In genomic region chr11:61643184-61643961, GRCm38 (mm10) we compare ENCODE assay signal across 29 mouse cellular contexts. TPM values are rescaled to one million over a fixed set of nuclear protein-coding genes. Genes with fewer than 3 reads are reported as not detected.
DNase-seq lines count a peak whose midpoint lies in the region; ATAC-seq lines count a peak whose summit lies in the region.
"Had no signal": no experiment of that assay in that cellular context is flagged by ENCODE, and none has a peak within 500 bp of the region (broad histone marks: within the 10 kb centered on the region; RNA-seq: fewer than 3 reads in every experiment).

No protein-coding gene starts in this region.

- 77% methylated on average over 5 of the region's 5 CpGs for WGBS in kidney, embryonic 14.5 days
- WGBS in lung, embryonic 15.5 days: 57% methylated on average over 5 of the region's 5 CpGs
- WGBS in large intestine, adult 2 months: 28% methylated on average over 5 of the region's 5 CpGs
- WGBS in forebrain, embryonic 15.5 days: 75% methylated on average over 5 of the region's 5 CpGs

- no peak overlapping the region for H3K9ac ChIP-seq in kidney, embryonic 14.5 days (ENCODE audit: low read depth, low read length)
- H3K9ac ChIP-seq in lung, embryonic 15.5 days: no peak overlapping the region
- no peak overlapping the region for H3K9ac ChIP-seq in forebrain, embryonic 15.5 days (replicated peaks)
- H3K9ac ChIP-seq: heart, embryonic 15.5 days; hindbrain, embryonic 14.5 days; liver, embryonic 13.5 days; lung, embryonic 14.5 days; midbrain, embryonic 15.5 days; neural tube, embryonic 13.5 days had no signal

- H3K4me2 ChIP-seq in kidney, embryonic 14.5 days (replicated peaks; ENCODE audit: low read depth, low read length): no peak overlapping the region
- no peak overlapping the region for H3K4me2 ChIP-seq in lung, embryonic 15.5 days
- H3K4me2 ChIP-seq in forebrain, embryonic 15.5 days (replicated peaks): no peak overlapping the region
- H3K4me2 ChIP-seq: heart, embryonic 15.5 days; hindbrain, embryonic 14.5 days; liver, embryonic 13.5 days; lung, embryonic 14.5 days; midbrain, embryonic 15.5 days; neural tube, embryonic 13.5 days had no signal

- no peaks in the 10 kb centered on the region for H3K4me1 ChIP-seq in kidney, embryonic 14.5 days (ENCODE audit: control insufficient read depth, insufficient read depth, low read length)
- peaks cover 19% of the 10 kb centered on the region; the same call in 1 of the 2 replicates for H3K4me1 ChIP-seq in lung, embryonic 15.5 days
- H3K4me1 ChIP-seq in forebrain, embryonic 15.5 days: no peaks in the 10 kb centered on the region
- H3K4me1 ChIP-seq: embryonic facial prominence, embryonic 10.5 days; liver, embryonic 13.5 days; midbrain, embryonic 15.5 days; neural tube, embryonic 13.5 days had no signal

- no peak overlapping the region for H3K4me3 ChIP-seq in kidney, embryonic 14.5 days (ENCODE audit: low read length)
- H3K4me3 ChIP-seq in lung, embryonic 15.5 days: no peak overlapping the region
- H3K4me3 ChIP-seq in forebrain, embryonic 15.5 days: no peak overlapping the region
- H3K4me3 ChIP-seq: embryonic facial prominence, embryonic 10.5 days; heart, embryonic 15.5 days; left cerebral cortex, adult 2 months; liver, embryonic 13.5 days; midbrain, embryonic 15.5 days; myocyte; neural tube, embryonic 13.5 days had no signal

- no peaks in the 10 kb centered on the region for H3K9me3 ChIP-seq in kidney, embryonic 14.5 days (ENCODE audit: control insufficient read depth, low read length)
- no peaks in the 10 kb centered on the region for H3K9me3 ChIP-seq in lung, embryonic 15.5 days
- no peaks in the 10 kb centered on the region for H3K9me3 ChIP-seq in forebrain, embryonic 15.5 days
- H3K9me3 ChIP-seq: embryonic facial prominence, embryonic 10.5 days; heart, embryonic 15.5 days; liver, embryonic 13.5 days; midbrain, embryonic 15.5 days; neural tube, embryonic 13.5 days had no signal

- no peak for ATAC-seq in kidney, embryonic 14.5 days (ENCODE audit: low FRiP score, low TSS enrichment)
- ATAC-seq in lung, embryonic 15.5 days (ENCODE audit: borderline replicate concordance, extremely low read depth, low FRiP score, low TSS enrichment): no peak
- ATAC-seq in forebrain, embryonic 15.5 days (replicated peaks): no peak
- no peak for ATAC-seq in erythroblast, adult 5-6 weeks (replicated peaks; ENCODE audit: low FRiP score, poor library complexity, severe bottlenecking)
- ATAC-seq: CD4-positive, CD25-positive, alpha-beta regulatory T cell, adult 4 months; midbrain, embryonic 15.5 days had no signal

- peak; percentile 62 for DNase-seq in kidney, adult 9 months
- no peak for DNase-seq in lung, postnatal 4 days
- DNase-seq in large intestine, adult 2 months (ENCODE audit: low read depth, low spot score): peak; percentile 99
- DNase-seq: adrenal gland, postnatal 36 days; cerebellum, adult 11-12 months; cerebellum, postnatal 10 days; gastrocnemius, postnatal 36 days; heart, postnatal 4 days; kidney, adult 11 months; kidney, postnatal 25 days; liver, embryonic 13.5 days; lung, embryonic 14.5 days; lung, postnatal 36 days; retina, postnatal 1 day; thymus, adult 18-20 months; thymus, postnatal 4 days had no signal

- H3K36me3 ChIP-seq in kidney, embryonic 14.5 days (ENCODE audit: control insufficient read depth, insufficient read depth, low read length): no peaks in the 10 kb centered on the region
- no peaks in the 10 kb centered on the region for H3K36me3 ChIP-seq in lung, embryonic 15.5 days
- H3K36me3 ChIP-seq in forebrain, embryonic 15.5 days: no peaks in the 10 kb centered on the region
- H3K36me3 ChIP-seq: embryonic facial prominence, embryonic 10.5 days; heart, embryonic 15.5 days; liver, embryonic 13.5 days; midbrain, embryonic 15.5 days; neural tube, embryonic 13.5 days had no signal

- no peak overlapping the region for H3K27ac ChIP-seq in kidney, embryonic 14.5 days (ENCODE audit: low read depth, low read length)
- 0 out of 2 replicates have a peak overlapping the region, but pooled peaks have one; percentile 68 for H3K27ac ChIP-seq in lung, embryonic 15.5 days
- no peak overlapping the region for H3K27ac ChIP-seq in forebrain, embryonic 15.5 days (replicated peaks)
- H3K27ac ChIP-seq: embryonic facial prominence, embryonic 10.5 days; hindbrain, embryonic 14.5 days; left cerebral cortex, adult 2 months; liver, embryonic 13.5 days; midbrain, embryonic 15.5 days; neural tube, embryonic 13.5 days had no signal

- no peaks in the 10 kb centered on the region for H3K27me3 ChIP-seq in kidney, embryonic 14.5 days (ENCODE audit: control insufficient read depth, insufficient read depth, low read length)
- H3K27me3 ChIP-seq in lung, embryonic 15.5 days: no peaks in the 10 kb centered on the region
- no peaks in the 10 kb centered on the region for H3K27me3 ChIP-seq in forebrain, embryonic 15.5 days
- H3K27me3 ChIP-seq: heart, embryonic 15.5 days; midbrain, embryonic 15.5 days; neural tube, embryonic 13.5 days had no signal

RNA-seq across cellular contexts. Expression of gene Grap, which starts 9.7 kb away (rescaled TPM):
- polyA plus RNA-seq in kidney, embryonic 14.5 days (2014; fragmentation: Nextera tagmentation; extraction: Ambion mirVana): 7.5 and 8.6 TPM in 2 replicates
- 37.6 and 42.2 TPM in 2 replicates for polyA plus RNA-seq in lung, embryonic 15.5 days (2015; fragmentation: Nextera tagmentation; extraction: Ambion mirVana)
- 7.8 and 9.0 TPM in 2 replicates for polyA plus RNA-seq in large intestine, adult 2 months (2012; rRNA removed)
- 8.0 and 9.1 TPM in 2 replicates for polyA plus RNA-seq in forebrain, embryonic 15.5 days (2015; fragmentation: Nextera tagmentation; extraction: Ambion mirVana)
- not detected in 2 replicates for total RNA-seq in erythroblast, adult 5-6 weeks (2015; ENCODE audit: low replicate concordance)
- 0.56 TPM in 1 of 2 replicates, not detected in the other for total RNA-seq in erythroblast, adult 5-6 weeks (2017; ENCODE audit: low replicate concordance)

RNA-seq across cellular contexts. Expression of gene Fam83g, which starts 40.5 kb away (rescaled TPM):
- polyA plus RNA-seq in kidney, embryonic 14.5 days (2014; fragmentation: Nextera tagmentation; extraction: Ambion mirVana): 1.8 and 1.9 TPM in 2 replicates
- 2.3 and 2.8 TPM in 2 replicates for polyA plus RNA-seq in lung, embryonic 15.5 days (2015; fragmentation: Nextera tagmentation; extraction: Ambion mirVana)
- 14.9 and 20.8 TPM in 2 replicates for polyA plus RNA-seq in large intestine, adult 2 months (2012; rRNA removed)
- polyA plus RNA-seq in forebrain, embryonic 15.5 days (2015; fragmentation: Nextera tagmentation; extraction: Ambion mirVana): 0.20 and 0.51 TPM in 2 replicates
- not detected in 2 replicates for total RNA-seq in erythroblast, adult 5-6 weeks (2015; ENCODE audit: low replicate concordance)
- 0.17 TPM in 1 of 2 replicates, not detected in the other for total RNA-seq in erythroblast, adult 5-6 weeks (2017; ENCODE audit: low replicate concordance)
- total RNA-seq: layer of hippocampus, postnatal 10 days had no signal
- polyA plus RNA-seq: myocyte had no signal

Comparison
In these comparisons a context has a peak if more than half of its experiments do, and no peak if none do; other contexts are left out.
1. DNase-seq: peak in kidney, adult 9 months (single experiment) and large intestine, adult 2 months (single experiment); none in lung, postnatal 4 days (0 of 2).